ENCODE assay signal across 10 mouse cellular contexts in genomic region chr2:158093345-158093744, GRCm38 (mm10). TPM values are rescaled to one million over a fixed set of nuclear protein-coding genes. Genes with fewer than 3 reads are reported as not detected.
A peak's percentile ranks its signal among the peaks of the same experiment; 100 is the strongest.
DNase-seq lines count a peak whose midpoint lies in the region; ATAC-seq lines count a peak whose summit lies in the region.
"Had no signal": no experiment of that assay in that cellular context is flagged by ENCODE, and none has a peak within 500 bp of the region (broad histone marks: within the 10 kb centered on the region; RNA-seq: fewer than 3 reads in every experiment).

No protein-coding gene starts in this region.

- no peak for ATAC-seq in kidney, embryonic 16.5 days (ENCODE audit: low FRiP score, low TSS enrichment)
- peak; percentile 32 to 39; a peak in 2 of 4 replicates for ATAC-seq in hematopoietic stem cell, adult 5-6 weeks (replicated peaks in 1 of 2; ENCODE audit: insufficient read depth in 1 of 2, low FRiP score in 2 of 2, low TSS enrichment in 1 of 2, low read depth in 1 of 2, poor library complexity in 2 of 2, severe bottlenecking in 2 of 2)

- no peaks in the 10 kb centered on the region for H3K9me3 ChIP-seq in kidney, embryonic 16.5 days (ENCODE audit: low read length)
- H3K9me3 ChIP-seq: heart, embryonic 15.5 days had no signal

- H3K4me3 ChIP-seq in kidney, embryonic 16.5 days (ENCODE audit: low read length) = no peak overlapping the region
- H3K4me3 ChIP-seq: heart, embryonic 15.5 days had no signal

- peak overlapping the region; percentile 11; the same call in 1 of the 2 replicates for H3K27ac ChIP-seq in kidney, embryonic 16.5 days (ENCODE audit: low read length)

- no peak overlapping the region for H3K9ac ChIP-seq in kidney, embryonic 16.5 days (replicated peaks; ENCODE audit: low read length)
- H3K9ac ChIP-seq: heart, embryonic 15.5 days had no signal

- no peaks in the 10 kb centered on the region for H3K27me3 ChIP-seq in kidney, embryonic 16.5 days (ENCODE audit: insufficient read depth, low read length)
- H3K27me3 ChIP-seq: heart, embryonic 15.5 days had no signal

- peak; percentile 34 to 42 for DNase-seq in adrenal gland, postnatal 36 days
- no peak for DNase-seq in adrenal gland, adult 18-20 months (ENCODE audit: low spot score in 2 of 2)
- DNase-seq in kidney, postnatal 36 days = no peak
- DNase-seq in 416B (ENCODE audit: low read depth) = peak; percentile 56
- no peak for DNase-seq in layer of hippocampus, adult 9-11 months
- DNase-seq in right cerebral cortex, postnatal 4 days = no peak
- DNase-seq: midbrain, embryonic 14.5 days had no signal

- H3K4me2 ChIP-seq in kidney, embryonic 16.5 days (replicated peaks; ENCODE audit: low read depth, low read length) = no peak overlapping the region
- H3K4me2 ChIP-seq: heart, embryonic 15.5 days had no signal

- H3K4me1 ChIP-seq in kidney, embryonic 16.5 days (ENCODE audit: insufficient read depth, low read length) = peaks cover 27% of the 10 kb centered on the region

- 42% methylated on average over 5 of the region's 5 CpGs for WGBS in kidney, embryonic 16.5 days

- no peaks in the 10 kb centered on the region for H3K36me3 ChIP-seq in kidney, embryonic 16.5 days (ENCODE audit: insufficient read depth, low read length)
- H3K36me3 ChIP-seq: heart, embryonic 15.5 days had no signal

RNA-seq across cellular contexts. Expression of gene Tgm2, which starts 52.9 kb away (rescaled TPM):
- 10 to 100 TPM; 44.6 to 85.9 TPM for total RNA-seq in adrenal gland, postnatal 36 days (2021)
- 10 to 100 TPM; 60.5 to 90.5 TPM for total RNA-seq in adrenal gland, adult 18-20 months (2021)
- 41.6 and 48.3 TPM in 2 replicates for polyA plus RNA-seq in kidney, embryonic 16.5 days (2015; fragmentation: Nextera tagmentation; extraction: Ambion mirVana)
- 17.9 and 19.4 TPM in 2 replicates for total RNA-seq in hematopoietic stem cell, adult 5-6 weeks (2017)

Comparison
In these comparisons a context has a peak if more than half of its experiments do, and no peak if none do; other contexts are left out.
1. DNase-seq: peak in adrenal gland, postnatal 36 days (2 of 2) and 416B (single experiment); none in adrenal gland, adult 18-20 months (0 of 2), kidney, postnatal 36 days (0 of 2), layer of hippocampus, adult 9-11 months (single experiment) and right cerebral cortex, postnatal 4 days (single experiment).